In the genomic region with DNA sequence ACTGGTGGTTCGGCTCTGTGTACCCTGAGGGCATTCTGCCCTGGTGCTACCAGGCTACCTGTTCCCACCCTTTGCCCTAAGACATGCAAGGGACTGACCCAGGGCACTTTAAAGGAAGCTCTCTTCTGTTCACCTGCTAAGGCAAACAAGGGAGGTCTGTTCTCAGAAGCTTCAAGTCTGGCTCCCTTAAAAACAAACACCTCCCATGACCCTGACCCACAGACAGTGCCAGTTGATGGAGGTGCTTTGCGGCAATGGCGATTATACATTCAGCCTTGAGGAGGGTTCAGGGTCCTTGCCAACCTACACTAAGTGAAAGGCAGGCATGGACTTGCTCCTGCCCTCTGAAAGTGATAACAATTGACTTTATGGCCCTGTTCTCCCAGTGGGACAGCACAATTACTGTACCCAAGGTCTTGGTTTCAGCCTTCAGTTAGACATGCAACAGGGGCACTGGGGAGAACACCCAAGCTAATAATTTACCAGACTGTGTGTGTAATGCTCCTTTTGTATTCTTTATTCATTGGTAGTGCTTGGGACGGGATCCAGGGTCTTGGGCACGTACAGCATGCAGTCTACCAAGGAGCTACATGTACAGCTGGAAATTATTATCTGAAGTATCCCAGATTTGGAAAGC, we compare ENCODE assay signal across 22 mouse cellular contexts. TPM values are rescaled to one million over a fixed set of nuclear protein-coding genes. Genes with fewer than 3 reads are reported as not detected.
DNase-seq lines count a peak whose midpoint lies in the region; ATAC-seq and TF ChIP-seq lines count a peak whose summit lies in the region.
"Had no signal": no experiment of that assay in that cellular context is flagged by ENCODE, and none has a peak within 500 bp of the region (broad histone marks: within the 10 kb centered on the region; RNA-seq: fewer than 3 reads in every experiment).

No protein-coding gene starts in this region.

- no peaks in the 10 kb centered on the region for H3K4me1 ChIP-seq in intestine, embryonic 14.5 days (replicated peaks; ENCODE audit: control insufficient read depth, insufficient read depth, low read length)
- H3K4me1 ChIP-seq in intestine, postnatal 0 days (replicated peaks; ENCODE audit: control insufficient read depth, insufficient read depth, low read length): 0 out of 2 replicates have a peak, but pooled peaks cover 5% of the 10 kb centered on the region

- no peaks in the 10 kb centered on the region for H3K9me3 ChIP-seq in intestine, embryonic 14.5 days (ENCODE audit: control insufficient read depth, low read length)
- no peaks in the 10 kb centered on the region for H3K9me3 ChIP-seq in intestine, postnatal 0 days (ENCODE audit: control insufficient read depth)
- H3K9me3 ChIP-seq: forebrain, embryonic 13.5 days; G1E had no signal

- 61% methylated on average over 5 of the region's 5 CpGs for WGBS in intestine, embryonic 14.5 days
- WGBS in intestine, postnatal 0 days: 27% methylated on average over 5 of the region's 5 CpGs
- 92% methylated on average over 5 of the region's 5 CpGs for WGBS in macrophage (ENCODE audit: missing documents)

- no peak for TF ChIP-seq CTCF in intestine, postnatal 0 days (IDR thresholded peaks at IDR 0.05; ENCODE audit: low read depth)

- DNase-seq in intestine, embryonic 14.5 days (ENCODE audit: low spot score): peak; percentile 70
- DNase-seq in kidney, postnatal 25 days: peak; percentile 61 to 62
- DNase-seq in frontal cortex, adult 2 months (ENCODE audit: extremely low spot score in 1 of 2, low spot score in 1 of 2): no peak
- no peak for DNase-seq in thymus, postnatal 25 days
- no peak for DNase-seq in B cell, adult 2 months
- no peak for DNase-seq in layer of hippocampus, postnatal 14 days (ENCODE audit: low spot score in 2 of 2)
- DNase-seq: cerebellum, postnatal 25 days; heart, adult 18-20 months; heart, postnatal 4 days; lung, postnatal 10 days; spleen, adult 18-20 months; thymus, postnatal 14 days had no signal

- ATAC-seq in intestine, embryonic 14.5 days (replicated peaks; ENCODE audit: low FRiP score, low TSS enrichment, low read depth): peak; percentile 82
- peak; percentile 88 for ATAC-seq in intestine, postnatal 0 days
- ATAC-seq: forebrain, embryonic 13.5 days; hindbrain, postnatal 0 days had no signal

- no peaks in the 10 kb centered on the region for H3K79me2 ChIP-seq in macrophage (ENCODE audit: inconsistent target)

- no peak overlapping the region for H3K4me3 ChIP-seq in intestine, embryonic 14.5 days (ENCODE audit: low read depth, low read length)
- no peak overlapping the region for H3K4me3 ChIP-seq in intestine, postnatal 0 days (ENCODE audit: low read depth, low read length)
- no peak overlapping the region for H3K4me3 ChIP-seq in macrophage (ENCODE audit: inconsistent target)
- H3K4me3 ChIP-seq: forebrain, embryonic 13.5 days; layer of hippocampus, adult 2 months; left cerebral cortex, adult 2 months had no signal

- no peak overlapping the region for H3K4me2 ChIP-seq in intestine, embryonic 14.5 days (ENCODE audit: low read length)
- peak overlapping the region; percentile 22; the same call in 1 of the 2 replicates for H3K4me2 ChIP-seq in intestine, postnatal 0 days (replicated peaks; ENCODE audit: low read depth)
- H3K4me2 ChIP-seq: forebrain, embryonic 13.5 days had no signal

- H3K9ac ChIP-seq in intestine, embryonic 14.5 days (ENCODE audit: low read length): no peak overlapping the region
- H3K9ac ChIP-seq in intestine, postnatal 0 days (ENCODE audit: low read depth, low read length): no peak overlapping the region
- H3K9ac ChIP-seq: forebrain, embryonic 13.5 days had no signal

- H3K27me3 ChIP-seq in intestine, embryonic 14.5 days (replicated peaks; ENCODE audit: control insufficient read depth, insufficient read depth, low read length): no peaks in the 10 kb centered on the region
- no peaks in the 10 kb centered on the region for H3K27me3 ChIP-seq in intestine, postnatal 0 days (replicated peaks; ENCODE audit: control insufficient read depth, insufficient read depth, low read length)

- H3K36me3 ChIP-seq in intestine, embryonic 14.5 days (ENCODE audit: control insufficient read depth, insufficient read depth, low read length): no peaks in the 10 kb centered on the region
- H3K36me3 ChIP-seq in intestine, postnatal 0 days (ENCODE audit: control insufficient read depth, insufficient read depth): no peaks in the 10 kb centered on the region
- H3K36me3 ChIP-seq in macrophage (ENCODE audit: inconsistent target): no peaks in the 10 kb centered on the region
- H3K36me3 ChIP-seq: G1E had no signal

- peak overlapping the region; percentile 69 for H3K27ac ChIP-seq in intestine, embryonic 14.5 days (ENCODE audit: low read depth)
- H3K27ac ChIP-seq in intestine, postnatal 0 days (ENCODE audit: low read depth, low read length): peak overlapping the region; percentile 85
- H3K27ac ChIP-seq in macrophage: peak overlapping the region; percentile 38; the same call in 1 of the 2 replicates
- H3K27ac ChIP-seq: forebrain, embryonic 13.5 days; hindbrain, postnatal 0 days; layer of hippocampus, adult 2 months; left cerebral cortex, adult 2 months had no signal

RNA-seq across cellular contexts. Expression of gene Nlrp6, which starts 7.7 kb away (rescaled TPM):
- 12.5 and 18.4 TPM in 2 replicates for polyA plus RNA-seq in intestine, embryonic 14.5 days (2014; fragmentation: Nextera tagmentation; extraction: Ambion mirVana)
- 52.8 and 53.0 TPM in 2 replicates for polyA plus RNA-seq in intestine, postnatal 0 days (2015; fragmentation: Nextera tagmentation; extraction: Ambion mirVana)
- under 1 TPM in 1 of 26 experiments, not detected in 25; 0.29 TPM for total RNA-seq in macrophage (2018; cell fraction: chromatin; rRNA removed)
- total RNA-seq in macrophage (2018; cell fraction: cytosol; rRNA removed): under 1 TPM in 1 of 26 experiments, not detected in 25; 0.14 TPM
- 1 to 10 TPM in 1 of 26 experiments, under 1 TPM in 1, not detected in 24; 0.35 to 1.6 TPM for total RNA-seq in macrophage (2018; cell fraction: nucleus; rRNA removed)
- not detected in 3 replicates for polyA plus RNA-seq in macrophage (2018)
- polyA plus RNA-seq in frontal cortex, adult 2 months (2012; rRNA removed): 0.17 and 0.18 TPM in 2 replicates
- under 1 TPM; 0.35 to 0.55 TPM for total RNA-seq in layer of hippocampus, postnatal 14 days (2021)
- total RNA-seq: heart, adult 18-20 months; heart, postnatal 4 days had no signal
- polyA plus RNA-seq: heart, embryonic 14.5 days had no signal

RNA-seq across cellular contexts. Expression of gene Cox8b, which starts 12.7 kb away (rescaled TPM):
- polyA plus RNA-seq in intestine, embryonic 14.5 days (2014; fragmentation: Nextera tagmentation; extraction: Ambion mirVana): 0.62 and 0.83 TPM in 2 replicates
- 0.53 and 0.69 TPM in 2 replicates for polyA plus RNA-seq in intestine, postnatal 0 days (2015; fragmentation: Nextera tagmentation; extraction: Ambion mirVana)
- not detected for total RNA-seq in macrophage (2018; cell fraction: chromatin; rRNA removed)
- total RNA-seq in macrophage (2018; cell fraction: cytosol; rRNA removed): not detected
- total RNA-seq in macrophage (2018; cell fraction: nucleus; rRNA removed): not detected
- polyA plus RNA-seq in macrophage (2018): not detected in 3 replicates
- polyA plus RNA-seq in frontal cortex, adult 2 months (2012; rRNA removed): 0.57 and 0.76 TPM in 2 replicates
- 1 to 10 TPM; 1.4 to 1.5 TPM for total RNA-seq in layer of hippocampus, postnatal 14 days (2021)
- total RNA-seq: G1E; hindbrain, postnatal 0 days; megakaryocyte-erythroid progenitor cell, adult 5-6 weeks; midbrain, postnatal 0 days had no signal
- polyA plus RNA-seq: forebrain, embryonic 13.5 days; G1E; hindbrain, postnatal 0 days; midbrain, postnatal 0 days had no signal

RNA-seq across cellular contexts. Expression of gene Pgghg, which starts 28.2 kb away (rescaled TPM):
- polyA plus RNA-seq in intestine, embryonic 14.5 days (2014; fragmentation: Nextera tagmentation; extraction: Ambion mirVana): 26.9 and 29.2 TPM in 2 replicates
- 18.9 and 19.4 TPM in 2 replicates for polyA plus RNA-seq in intestine, postnatal 0 days (2015; fragmentation: Nextera tagmentation; extraction: Ambion mirVana)
- 10 to 100 TPM in 24 of 26 experiments, 1 to 10 TPM in 2; 9.5 to 26.3 (median 16.0) TPM for total RNA-seq in macrophage (2018; cell fraction: chromatin; rRNA removed)
- 1 to 10 TPM; 3.7 to 9.5 (median 5.8) TPM for total RNA-seq in macrophage (2018; cell fraction: cytosol; rRNA removed)
- 10 to 100 TPM in 24 of 26 experiments, 1 to 10 TPM in 2; 8.4 to 25.0 (median 13.3) TPM for total RNA-seq in macrophage (2018; cell fraction: nucleus; rRNA removed)
- polyA plus RNA-seq in macrophage (2018): 6.3 to 9.2 TPM (median 7.2 TPM) in 3 replicates
- polyA plus RNA-seq in frontal cortex, adult 2 months (2012; rRNA removed): 6.9 and 7.1 TPM in 2 replicates
- 1 to 10 TPM; 4.1 to 5.1 TPM for total RNA-seq in layer of hippocampus, postnatal 14 days (2021)

RNA-seq across cellular contexts. Expression of gene Sirt3, which starts 30.9 kb away (rescaled TPM):
- polyA plus RNA-seq in intestine, embryonic 14.5 days (2014; fragmentation: Nextera tagmentation; extraction: Ambion mirVana): 24.7 and 25.3 TPM in 2 replicates
- polyA plus RNA-seq in intestine, postnatal 0 days (2015; fragmentation: Nextera tagmentation; extraction: Ambion mirVana): 28.9 and 30.9 TPM in 2 replicates
- total RNA-seq in macrophage (2018; cell fraction: chromatin; rRNA removed): 10 to 100 TPM in 21 of 26 experiments, 1 to 10 TPM in 5; 4.8 to 63.7 (median 24.2) TPM
- total RNA-seq in macrophage (2018; cell fraction: cytosol; rRNA removed): 10 to 100 TPM in 2 of 26 experiments, 1 to 10 TPM in 24; 4.3 to 12.6 (median 7.9) TPM
- total RNA-seq in macrophage (2018; cell fraction: nucleus; rRNA removed): 10 to 100 TPM in 18 of 26 experiments, 1 to 10 TPM in 8; 1.8 to 43.3 (median 15.4) TPM
- polyA plus RNA-seq in macrophage (2018): 4.8 to 16.9 TPM (median 7.6 TPM) in 3 replicates
- polyA plus RNA-seq in frontal cortex, adult 2 months (2012; rRNA removed): 116 and 137 TPM in 2 replicates
- 10 to 100 TPM; 60.2 to 65.6 TPM for total RNA-seq in layer of hippocampus, postnatal 14 days (2021)

RNA-seq across cellular contexts. Expression of gene Psmd13, which starts 31.2 kb away (rescaled TPM):
- 151 and 154 TPM in 2 replicates for polyA plus RNA-seq in intestine, embryonic 14.5 days (2014; fragmentation: Nextera tagmentation; extraction: Ambion mirVana)
- polyA plus RNA-seq in intestine, postnatal 0 days (2015; fragmentation: Nextera tagmentation; extraction: Ambion mirVana): 150 and 155 TPM in 2 replicates
- 100 to 1,000 TPM in 10 of 26 experiments, 10 to 100 TPM in 16; 28.9 to 116 (median 90.9) TPM for total RNA-seq in macrophage (2018; cell fraction: chromatin; rRNA removed)
- 100 to 1,000 TPM in 5 of 26 experiments, 10 to 100 TPM in 21; 63.6 to 113 (median 82.2) TPM for total RNA-seq in macrophage (2018; cell fraction: cytosol; rRNA removed)
- 100 to 1,000 TPM in 3 of 26 experiments, 10 to 100 TPM in 23; 38.2 to 110 (median 77.6) TPM for total RNA-seq in macrophage (2018; cell fraction: nucleus; rRNA removed)
- 77.6 to 104 TPM (median 78.6 TPM) in 3 replicates for polyA plus RNA-seq in macrophage (2018)
- polyA plus RNA-seq in frontal cortex, adult 2 months (2012; rRNA removed): 92.8 and 99.7 TPM in 2 replicates
- total RNA-seq in layer of hippocampus, postnatal 14 days (2021): 100 to 1,000 TPM; 131 to 135 TPM

Comparison
In these comparisons a context has a peak if more than half of its experiments do, and no peak if none do; other contexts are left out.
1. DNase-seq: peak in intestine, embryonic 14.5 days (single experiment) and kidney, postnatal 25 days (2 of 2); none in frontal cortex, adult 2 months (0 of 2), thymus, postnatal 25 days (single experiment), B cell, adult 2 months (0 of 2) and layer of hippocampus, postnatal 14 days (0 of 2).
2. RNA of gene Nlrp6, which starts 7.7 kb away (polyA plus RNA-seq): 52.8 to 53.0 TPM in intestine, postnatal 0 days and 12.5 to 18.4 TPM in intestine, embryonic 14.5 days; 0.17 to 0.18 TPM in frontal cortex, adult 2 months and not detected in macrophage; every median in the first group is over 10 times any median in the second.
3. Peak in every context shown above with its lines, with median percentiles within 50 percentile points of each other: H3K27ac ChIP-seq.